Mouse (Mus musculus) mammary gland, adult 2 months (tissue): ENCODE data around the gene Fermt1. TPM values are rescaled to one million over a fixed set of nuclear protein-coding genes. Genes with fewer than 3 reads are reported as not detected.

ENCODE experiments used
- polyA plus RNA-seq: library from polyadenylated mRNA; depleted of rRNA; stranded (reverse); fragments of >200 nt; gene quantifications from 2 replicates; pipeline ENCODE4 v1.2.3, GENCODE M21; 2012; ENCODE audit warnings: low replicate concordance; rRNA removed

Gene Fermt1
- 2.0 and 2.6 TPM in 2 replicates for polyA plus RNA-seq

GRCm38 (mm10) chr2:132945326-132946207, at the start of gene Fermt1:
TSS of gene Fermt1 (minus strand) at chr2:132945906.

DNA sequence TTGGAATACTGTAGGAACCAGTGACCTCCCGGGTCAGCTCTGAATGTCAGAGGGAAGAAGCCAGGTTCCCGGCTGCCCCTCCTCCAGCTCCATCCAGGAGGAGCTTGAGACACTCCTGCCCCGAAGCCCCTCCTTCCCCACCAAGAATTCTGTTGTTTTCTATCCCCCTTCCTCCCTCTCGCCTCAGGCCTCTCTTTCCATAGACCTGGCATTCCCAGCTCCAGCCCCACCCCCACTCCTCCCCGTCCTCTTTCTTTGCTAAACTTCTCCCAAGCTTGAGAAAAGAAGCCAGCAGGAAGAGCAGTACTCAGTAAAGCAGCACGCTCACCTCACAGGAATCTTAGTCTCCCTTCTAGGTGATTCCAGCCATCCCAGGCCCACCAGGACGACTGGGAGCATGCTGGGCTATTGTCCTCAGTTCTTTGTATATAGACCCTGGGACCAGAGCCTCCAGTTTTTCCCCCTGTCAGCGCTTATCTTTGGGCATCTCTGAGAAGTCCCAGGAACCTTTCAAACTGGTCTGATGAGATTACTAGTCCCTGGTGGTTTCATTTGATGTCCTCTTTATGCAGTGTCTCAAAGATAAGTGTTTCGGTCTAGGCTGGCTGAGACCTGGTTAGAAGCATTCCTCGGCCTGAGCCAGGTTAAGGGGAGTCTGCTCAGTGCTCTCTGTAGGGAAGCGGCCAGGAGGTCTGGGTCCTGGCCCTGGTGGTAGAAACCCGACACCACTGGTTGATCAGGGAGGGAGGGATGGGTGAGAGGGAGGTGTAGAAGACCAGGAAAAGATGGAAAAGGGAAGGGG, 64.7 kb downstream of the Fermt1 start, which contains the start of gene Lrrn4:
Gene Lrrn4 (minus strand): TSS at position 48 of the 802 bp plus-strand sequence.

Other genes with a start within 250 kb of the Fermt1 start
- gene Chgb, start 164.6 kb downstream of the Fermt1 start, polyA plus RNA-seq: not detected in 2 replicates
- 2.2 and 4.2 TPM in 2 replicates for gene Trmt6, start 129.9 kb downstream of the Fermt1 start, polyA plus RNA-seq
- gene Mcm8, start 129.8 kb downstream of the Fermt1 start, polyA plus RNA-seq: 0.61 and 1.1 TPM in 2 replicates
- gene Crls1, start 99.2 kb downstream of the Fermt1 start, polyA plus RNA-seq: 56.7 and 73.9 TPM in 2 replicates
- gene Lrrn4, start 65.0 kb downstream of the Fermt1 start, polyA plus RNA-seq: 2.8 and 2.9 TPM in 2 replicates